Mouse (Mus musculus): ENCODE data around the gene Srrd.
A peak's percentile ranks its signal among the peaks of the same experiment; 100 is the strongest.

Srrd gene

GRCm38 (mm10) chr5:112288193-112289141, 54.4 kb downstream of the Srrd start:
- peak in 1 of 2 experiments; percentile 69 for DNase-seq (ENCODE audit: low spot score in 2 of 2)

GRCm38 (mm10) chr5:112287652-112288051, 55.2 kb downstream of the Srrd start:
- DNase-seq (ENCODE audit: low spot score in 2 of 2) = no peak
